ENCODE assay signal across 8 mouse cellular contexts in genomic region chr1:118476919-118477318, GRCm38 (mm10).
DNase-seq lines count a peak whose midpoint lies in the region; ATAC-seq lines count a peak whose summit lies in the region.

No protein-coding gene starts in this region.

- H3K27me3 ChIP-seq in kidney, embryonic 14.5 days (ENCODE audit: control insufficient read depth, insufficient read depth, low read length) = no peaks in the 10 kb centered on the region

- WGBS in kidney, embryonic 14.5 days = 52% methylated on average over 4 of the region's 4 CpGs

- H3K27ac ChIP-seq in kidney, embryonic 14.5 days (ENCODE audit: low read depth, low read length) = no peak overlapping the region

- H3K4me3 ChIP-seq in kidney, embryonic 14.5 days (ENCODE audit: low read length) = no peak overlapping the region

- no peaks in the 10 kb centered on the region for H3K4me1 ChIP-seq in kidney, embryonic 14.5 days (ENCODE audit: control insufficient read depth, insufficient read depth, low read length)

- peak; percentile 59 for ATAC-seq in erythroblast, adult 5-6 weeks (replicated peaks; ENCODE audit: low FRiP score, poor library complexity, severe bottlenecking)
- peak; percentile 68; the same call in 1 of the 2 replicates for ATAC-seq in kidney, embryonic 14.5 days (ENCODE audit: low FRiP score, low TSS enrichment)

- H3K36me3 ChIP-seq in kidney, embryonic 14.5 days (ENCODE audit: control insufficient read depth, insufficient read depth, low read length) = peaks cover 25% of the 10 kb centered on the region

- H3K4me2 ChIP-seq in kidney, embryonic 14.5 days (replicated peaks; ENCODE audit: low read depth, low read length) = no peak overlapping the region

- H3K9me3 ChIP-seq in kidney, embryonic 14.5 days (ENCODE audit: control insufficient read depth, low read length) = no peaks in the 10 kb centered on the region

- peak; percentile 35 to 38 for DNase-seq in cerebellum, adult 18-20 months
- no peak for DNase-seq in cerebellum, adult 11 months
- DNase-seq in right cerebral cortex, postnatal 4 days = peak; percentile 17
- no peak for DNase-seq in right cerebral cortex, postnatal 36 days (ENCODE audit: low spot score in 2 of 2)
- peak; percentile 57 for DNase-seq in lung, postnatal 25 days (ENCODE audit: low spot score)
- DNase-seq in thymus, postnatal 14 days = peak; percentile 55

- no peak overlapping the region for H3K9ac ChIP-seq in kidney, embryonic 14.5 days (ENCODE audit: low read depth, low read length)

Comparison
In these comparisons a context has a peak if more than half of its experiments do, and no peak if none do; other contexts are left out.
1. DNase-seq: peak in cerebellum, adult 18-20 months (2 of 2), right cerebral cortex, postnatal 4 days (single experiment), lung, postnatal 25 days (single experiment) and thymus, postnatal 14 days (single experiment); none in cerebellum, adult 11 months (single experiment) and right cerebral cortex, postnatal 36 days (0 of 2).